Mouse (Mus musculus) embryonic facial prominence, embryonic 12.5 days (tissue): ENCODE measurements around the gene Ift88. TPM values are rescaled to one million over a fixed set of nuclear protein-coding genes. Genes with fewer than 3 reads are reported as not detected.

Experiments used
- ATAC-seq: fragments of 200-750 bp; cut with Nextera tagmentation; 2 replicates; pipeline ENCODE4 v1.8.0; 2017; ENCODE audit not compliant: insufficient number of reproducible peaks, insufficient read depth, low FRiP score, low TSS enrichment
- H3K27ac ChIP-seq: fragments of 300-500 bp; sonication (generic); 2 replicates; pipeline ENCODE4 v1.5.1; 2016; ENCODE audit warnings: mild to moderate bottlenecking
- H3K27me3 ChIP-seq: fragments of 300-500 bp; sonication (generic); 2 replicates; pipeline ENCODE4 v1.6.1; 2016; ENCODE audit warnings: mild to moderate bottlenecking, moderate library complexity
- H3K36me3 ChIP-seq: fragments of 300-500 bp; sonication (generic); 2 replicates; pipeline ENCODE4 v1.6.1; 2016; ENCODE audit warnings: mild to moderate bottlenecking
- H3K4me1 ChIP-seq: fragments of 300-500 bp; sonication (generic); 2 replicates; pipeline ENCODE4 v1.6.1; 2016
- H3K4me2 ChIP-seq: fragments of 300-500 bp; sonication (generic); replicated peaks from 2 replicates; pipeline ENCODE4 v1.6.1; 2016; ENCODE audit warnings: mild to moderate bottlenecking, moderate library complexity
- H3K4me3 ChIP-seq: fragments of 300-500 bp; sonication (generic); 2 replicates; pipeline ENCODE4 v1.5.1; 2016; ENCODE audit warnings: mild to moderate bottlenecking
- H3K9ac ChIP-seq: fragments of 300-500 bp; sonication (generic); 2 replicates; pipeline ENCODE4 v1.6.1; 2016; ENCODE audit warnings: mild to moderate bottlenecking, moderate library complexity
- H3K9me3 ChIP-seq: fragments of 300-500 bp; sonication (generic); 2 replicates; pipeline ENCODE4 v1.6.1; 2016; ENCODE audit warnings: mild to moderate bottlenecking, moderate library complexity
- WGBS: fragments of 180-500 bp; shearing (Covaris S2); methylation state at CpG from one replicate; pipeline ENCODE4 v1.1.7; 2016; 5-methylcytosine and 5-hydroxymethylcytosine counted together
- polyA plus RNA-seq: library from polyadenylated mRNA; unstranded; fragments of >200 nt; fragmentation: Nextera tagmentation; extraction: Ambion mirVana; gene quantifications from 2 replicates; pipeline ENCODE4 v1.2.1, GENCODE M21; 2016

The Ift88 gene
- 15.1 and 16.0 TPM in 2 replicates for polyA plus RNA-seq

DNA sequence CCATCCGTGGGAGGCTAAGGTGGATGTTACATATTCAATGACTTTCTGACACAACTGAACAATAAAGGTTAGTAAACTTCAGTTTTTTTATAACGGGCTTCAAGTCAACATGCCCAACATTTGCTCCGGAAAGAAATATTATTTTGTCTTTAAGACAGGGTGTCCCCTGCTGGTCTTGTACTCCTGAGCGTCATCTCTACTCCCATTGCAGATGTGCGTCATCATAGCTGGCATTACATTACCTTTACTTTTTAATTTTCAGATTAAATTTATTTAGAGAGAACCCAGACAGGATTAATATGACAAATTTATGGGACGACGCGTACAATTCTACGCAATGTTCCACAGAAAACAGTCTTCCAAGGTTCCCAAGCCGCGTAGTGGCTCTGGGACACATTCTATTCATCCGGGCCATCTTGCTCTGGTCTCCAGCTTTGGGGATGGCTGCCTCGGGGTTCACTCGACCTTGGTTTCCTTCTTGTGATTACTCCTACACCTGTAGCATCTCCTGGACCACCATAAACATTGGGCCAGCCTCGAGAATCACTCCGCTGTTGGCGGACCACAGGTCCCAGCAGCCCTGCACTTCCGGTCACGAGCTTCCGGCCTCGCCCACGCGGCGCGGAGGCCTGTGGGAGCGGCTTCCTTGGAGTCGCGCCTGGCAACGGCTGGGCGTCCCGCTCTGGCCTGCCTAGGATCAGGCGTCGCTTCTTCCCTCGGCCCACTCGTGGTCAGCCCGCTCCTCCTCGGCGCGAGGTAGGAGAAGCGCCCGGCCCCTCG lies at the start of gene Ift88:
Gene Ift88 (plus strand): TSS at position 631 of the 780 bp plus-strand sequence.
- Histone ChIP-seq H3K4me2 (peak within 1 kb of the TSS; percentile 71), H3K9me3 (no peaks in the 10 kb centered on the region), H3K4me1 (peaks cover 8% of the 10 kb centered on the region; the same call in 1 of the 2 replicates), H3K27me3 (no peaks in the 10 kb centered on the region), H3K27ac (peak within 1 kb of the TSS; percentile 65; the same call in 1 of the 2 replicates), H3K9ac (peak within 1 kb of the TSS; percentile 90), H3K36me3 (no peaks in the 10 kb centered on the region), H3K4me3 (peak within 1 kb of the TSS; percentile 97)
- WGBS: 4% methylated on average over 42 of the region's 42 CpGs
- peak; percentile 97 for ATAC-seq

DNA sequence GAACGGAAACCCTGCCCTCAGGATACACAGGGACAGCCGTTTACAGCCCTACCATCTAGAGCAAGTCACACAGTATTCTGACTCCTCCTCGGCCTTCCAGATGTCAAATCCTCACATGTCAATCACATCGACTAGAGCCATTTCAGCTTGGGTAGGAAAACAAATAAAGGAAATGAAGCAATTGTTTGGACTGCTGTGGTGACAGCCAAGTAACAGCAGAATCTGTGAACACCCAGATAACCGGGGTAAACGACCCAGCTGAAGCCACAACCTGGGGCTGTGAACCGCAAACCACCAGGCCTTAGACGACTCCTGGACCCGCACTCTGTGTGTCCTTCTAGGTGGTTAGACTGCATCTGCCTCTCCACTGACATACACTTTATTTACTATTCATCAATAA lies 48.7 kb upstream of the Ift88 start:
- Histone ChIP-seq H3K4me1 (no peaks in the 10 kb centered on the region), H3K36me3 (no peaks in the 10 kb centered on the region), H3K27ac (no peak overlapping the region), H3K9ac (no peak overlapping the region), H3K4me3 (no peak overlapping the region), H3K4me2 (no peak overlapping the region), H3K27me3 (no peaks in the 10 kb centered on the region), H3K9me3 (no peaks in the 10 kb centered on the region)
- WGBS: 72% methylated on average over 9 of the region's 9 CpGs
- ATAC-seq: no peak

DNA sequence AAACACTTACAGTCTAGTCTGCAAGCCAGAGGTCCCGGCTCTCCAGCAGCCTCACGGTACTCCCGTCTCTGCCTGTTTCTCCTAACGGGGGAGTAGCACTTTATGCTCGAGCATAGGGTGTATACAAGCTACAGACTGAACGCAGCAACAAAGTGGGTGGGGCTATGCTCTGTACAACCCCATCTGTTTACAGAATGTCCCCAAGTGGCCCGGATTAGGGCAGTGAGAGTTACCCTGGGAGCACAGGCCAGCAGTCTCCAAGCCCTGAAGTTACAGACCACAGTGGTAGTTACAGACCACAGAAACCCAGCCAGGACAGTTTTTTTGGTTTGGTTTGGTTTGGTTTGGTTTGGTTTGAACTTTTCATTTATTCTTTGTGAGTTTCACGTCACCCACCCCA lies 47.8 kb upstream of the Ift88 start:
- ATAC-seq: no peak
- Histone ChIP-seq H3K4me3 (no peak overlapping the region), H3K27me3 (no peaks in the 10 kb centered on the region), H3K9ac (no peak overlapping the region), H3K4me2 (no peak overlapping the region), H3K36me3 (no peaks in the 10 kb centered on the region), H3K9me3 (no peaks in the 10 kb centered on the region), H3K27ac (no peak overlapping the region), H3K4me1 (no peaks in the 10 kb centered on the region)
- WGBS: 74% methylated on average over 8 of the region's 8 CpGs

DNA sequence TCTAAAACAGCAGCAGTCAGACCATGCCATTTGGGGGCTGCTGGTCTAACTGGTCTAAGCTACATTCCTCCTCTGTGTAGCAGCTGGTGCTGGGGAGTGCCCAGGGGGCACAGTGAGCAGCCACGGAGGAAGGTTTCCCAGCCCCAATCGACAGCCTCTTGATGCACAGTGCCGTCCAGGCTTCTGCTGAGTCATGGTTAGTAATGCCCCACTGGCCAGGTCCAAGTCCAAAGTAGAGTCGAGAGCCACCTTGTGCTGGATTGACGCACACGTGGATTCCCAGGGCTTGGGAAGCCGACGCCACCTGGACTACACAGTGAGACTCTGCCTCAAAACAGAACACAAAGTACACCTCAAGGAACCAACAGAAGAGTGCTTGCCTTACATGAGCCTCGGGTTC lies 46.9 kb upstream of the Ift88 start:
- H3K4me3 ChIP-seq: no peak overlapping the region
- no peak for ATAC-seq
- no peak overlapping the region for H3K27ac ChIP-seq
- WGBS: 76% methylated on average over 9 of the region's 9 CpGs
- no peaks in the 10 kb centered on the region for H3K27me3 ChIP-seq
- no peaks in the 10 kb centered on the region for H3K36me3 ChIP-seq
- H3K9ac ChIP-seq: no peak overlapping the region
- H3K4me1 ChIP-seq: no peaks in the 10 kb centered on the region
- H3K9me3 ChIP-seq: no peaks in the 10 kb centered on the region
- no peak overlapping the region for H3K4me2 ChIP-seq

DNA sequence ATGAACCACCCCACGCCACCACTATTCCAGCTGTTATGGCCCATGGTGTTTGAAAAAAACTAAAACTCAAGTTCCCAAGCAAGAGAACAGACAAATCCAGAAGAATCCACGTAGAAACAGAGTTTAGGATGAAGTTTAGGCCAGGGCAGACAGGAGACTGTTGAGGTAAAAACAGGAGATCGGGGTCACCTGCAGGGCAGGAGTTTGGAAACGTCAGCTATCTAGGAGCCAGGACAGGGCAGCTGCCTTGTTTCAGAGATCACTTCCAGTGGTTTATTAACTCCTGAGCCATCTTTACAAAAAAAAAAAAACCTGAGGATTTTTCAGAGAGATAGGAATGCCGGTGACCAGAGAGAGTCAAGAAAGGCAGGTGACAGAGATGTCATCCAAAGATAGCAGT lies 46.3 kb upstream of the Ift88 start:
- WGBS: 75% methylated on average over 5 of the region's 5 CpGs
- no peak for ATAC-seq
- Histone ChIP-seq H3K27ac (no peak overlapping the region), H3K9me3 (no peaks in the 10 kb centered on the region), H3K9ac (no peak overlapping the region), H3K4me2 (no peak overlapping the region), H3K27me3 (no peaks in the 10 kb centered on the region), H3K4me3 (no peak overlapping the region), H3K36me3 (no peaks in the 10 kb centered on the region), H3K4me1 (no peaks in the 10 kb centered on the region)

DNA sequence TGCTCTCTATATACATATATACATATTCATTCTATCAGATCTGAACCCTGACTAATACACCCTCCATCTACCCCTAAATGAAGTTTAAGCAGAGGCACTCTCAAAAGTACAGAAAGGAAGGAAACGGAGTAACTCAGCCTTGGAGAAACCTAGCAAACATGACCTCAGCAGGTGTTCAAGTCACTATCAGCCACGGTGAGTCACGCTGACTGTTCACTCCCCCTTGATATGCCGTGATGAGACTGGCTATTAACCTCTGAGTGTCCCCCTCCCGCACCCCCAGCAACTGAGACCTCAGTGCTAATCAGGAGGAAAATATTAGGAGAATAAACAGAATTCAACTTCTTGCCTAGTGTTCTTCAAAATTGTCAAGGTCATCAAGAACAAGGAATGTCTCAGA lies 38.2 kb upstream of the Ift88 start:
- 88% methylated on average over 5 of the region's 5 CpGs for WGBS
- Histone ChIP-seq H3K9me3 (no peaks in the 10 kb centered on the region), H3K9ac (no peak overlapping the region), H3K36me3 (no peaks in the 10 kb centered on the region), H3K27me3 (no peaks in the 10 kb centered on the region), H3K4me3 (no peak overlapping the region), H3K4me2 (no peak overlapping the region), H3K4me1 (no peaks in the 10 kb centered on the region), H3K27ac (no peak overlapping the region)
- no peak for ATAC-seq

DNA sequence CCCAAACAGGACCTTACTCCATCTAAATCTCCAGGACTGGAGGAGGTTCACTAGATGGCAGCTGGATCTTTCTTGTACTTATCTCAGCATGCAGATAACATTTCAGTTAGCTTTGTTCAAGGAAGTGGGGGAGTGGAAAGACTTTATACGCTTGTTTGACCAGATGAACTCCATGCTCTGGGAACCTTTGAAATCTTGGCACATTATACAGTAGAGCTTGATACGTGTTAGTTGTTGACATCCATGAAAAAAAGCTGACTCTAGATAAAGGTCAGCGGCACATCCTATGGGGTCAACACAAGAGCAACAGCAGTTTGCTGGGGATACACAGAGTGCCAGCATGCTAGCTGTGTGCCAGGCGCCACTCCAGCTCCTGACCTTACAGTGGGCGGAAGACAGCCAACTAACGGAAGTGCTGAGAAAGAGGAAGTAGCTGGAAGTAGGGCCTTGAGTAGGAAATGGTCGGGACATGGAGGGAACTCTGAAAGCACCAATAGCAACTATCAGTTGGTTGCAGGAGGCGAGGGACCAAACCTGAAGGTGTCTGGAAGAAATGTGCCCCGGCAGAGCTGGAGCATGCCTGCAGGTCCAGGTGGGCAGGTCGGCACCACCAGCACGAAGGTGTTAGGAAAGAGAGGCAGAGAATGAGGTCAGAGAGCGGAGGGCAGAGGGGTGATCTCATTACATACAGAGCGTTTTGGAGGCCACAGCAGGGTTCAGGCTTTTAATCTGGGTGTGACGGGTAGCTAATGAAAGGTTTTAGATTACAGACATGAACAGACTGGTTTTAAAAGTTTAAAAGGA lies 36.9 kb upstream of the Ift88 start:
- 58% methylated on average over 14 of the region's 14 CpGs for WGBS
- Histone ChIP-seq H3K27ac (no peak overlapping the region), H3K4me3 (no peak overlapping the region), H3K27me3 (no peaks in the 10 kb centered on the region), H3K9me3 (no peaks in the 10 kb centered on the region), H3K4me1 (no peaks in the 10 kb centered on the region), H3K9ac (no peak overlapping the region), H3K4me2 (no peak overlapping the region), H3K36me3 (no peaks in the 10 kb centered on the region)
- ATAC-seq: 0 out of 2 replicates have a peak, but pooled peaks have one; percentile 22

DNA sequence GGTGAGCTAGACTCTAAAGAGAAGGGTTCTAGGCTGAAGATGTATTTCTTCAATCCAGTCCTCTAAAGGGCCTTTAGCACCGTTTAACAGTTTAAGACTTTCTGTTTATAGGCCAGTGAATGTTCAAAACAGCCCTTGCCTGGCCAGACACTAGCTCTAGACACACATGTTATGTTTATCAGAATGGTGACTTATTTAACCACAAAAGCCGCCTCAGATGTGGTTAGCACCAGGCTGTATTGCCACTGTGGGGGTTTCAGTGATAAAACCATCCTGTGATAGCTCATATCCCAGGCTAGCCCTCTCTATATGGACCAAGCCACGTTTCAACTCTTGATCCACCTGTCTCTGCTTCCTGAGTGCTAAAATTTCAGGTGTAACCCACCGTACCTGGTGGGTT lies 32.2 kb upstream of the Ift88 start:
- H3K9me3 ChIP-seq: no peaks in the 10 kb centered on the region
- H3K4me2 ChIP-seq: no peak overlapping the region
- 0 out of 2 replicates have a peak, but pooled peaks cover 2% of the 10 kb centered on the region for H3K4me1 ChIP-seq
- H3K4me3 ChIP-seq: no peak overlapping the region
- no peak overlapping the region for H3K27ac ChIP-seq
- no peak overlapping the region for H3K9ac ChIP-seq
- no peak for ATAC-seq
- WGBS: 73% methylated on average over 4 of the region's 4 CpGs
- no peaks in the 10 kb centered on the region for H3K27me3 ChIP-seq
- no peaks in the 10 kb centered on the region for H3K36me3 ChIP-seq

DNA sequence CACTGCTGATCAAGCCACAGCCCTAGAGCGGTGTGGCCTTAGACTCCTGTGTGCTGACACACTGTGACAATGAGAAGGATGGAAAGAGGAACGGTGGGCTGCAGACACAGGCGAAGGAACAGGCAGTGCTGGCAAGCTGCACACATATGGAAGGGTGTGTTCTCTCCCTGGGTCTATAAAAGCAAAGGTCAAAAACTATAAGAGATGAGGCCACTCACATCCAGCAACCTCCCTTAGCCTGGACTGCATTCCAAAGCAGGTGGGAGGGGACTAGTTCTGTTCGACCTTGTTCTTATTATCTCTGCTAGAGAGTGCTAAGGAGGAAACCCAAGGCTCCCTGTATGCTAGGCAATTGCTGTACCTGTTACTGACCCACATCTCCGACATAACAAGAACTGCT lies 31.6 kb upstream of the Ift88 start:
- H3K36me3 ChIP-seq: no peaks in the 10 kb centered on the region
- H3K4me1 ChIP-seq: 0 out of 2 replicates have a peak, but pooled peaks cover 2% of the 10 kb centered on the region
- no peak overlapping the region for H3K4me3 ChIP-seq
- H3K9me3 ChIP-seq: no peaks in the 10 kb centered on the region
- H3K27me3 ChIP-seq: no peaks in the 10 kb centered on the region
- H3K4me2 ChIP-seq: no peak overlapping the region
- ATAC-seq: no peak
- no peak overlapping the region for H3K27ac ChIP-seq
- 67% methylated on average over 5 of the region's 5 CpGs for WGBS
- H3K9ac ChIP-seq: no peak overlapping the region

DNA sequence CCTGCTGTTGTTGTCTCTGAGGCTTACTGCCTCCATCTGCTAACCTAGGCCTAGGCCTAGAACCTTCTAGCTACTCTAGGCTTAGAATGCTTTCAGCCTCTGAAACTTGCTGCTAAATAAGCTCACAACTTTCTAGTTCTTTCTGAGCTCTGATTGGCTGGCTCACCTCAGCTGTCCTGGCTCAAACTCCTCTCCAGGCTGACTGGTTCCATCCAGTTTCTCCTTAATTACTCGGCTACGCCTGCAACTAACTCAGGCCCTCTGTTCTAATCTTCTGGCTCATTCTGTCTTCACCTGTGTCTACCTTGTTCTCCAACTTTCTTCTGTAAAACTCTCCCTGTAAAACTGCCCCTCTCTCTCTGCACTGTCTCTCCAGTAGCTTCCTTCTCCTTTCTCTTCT lies 28.4 kb upstream of the Ift88 start:
- Histone ChIP-seq H3K27ac (no peak overlapping the region), H3K4me1 (0 out of 2 replicates have a peak, but pooled peaks cover 2% of the 10 kb centered on the region), H3K4me2 (no peak overlapping the region), H3K4me3 (no peak overlapping the region), H3K9me3 (no peaks in the 10 kb centered on the region), H3K36me3 (no peaks in the 10 kb centered on the region), H3K27me3 (no peaks in the 10 kb centered on the region), H3K9ac (no peak overlapping the region)
- no peak for ATAC-seq
- WGBS: 78% methylated on average over 2 of the region's 2 CpGs

DNA sequence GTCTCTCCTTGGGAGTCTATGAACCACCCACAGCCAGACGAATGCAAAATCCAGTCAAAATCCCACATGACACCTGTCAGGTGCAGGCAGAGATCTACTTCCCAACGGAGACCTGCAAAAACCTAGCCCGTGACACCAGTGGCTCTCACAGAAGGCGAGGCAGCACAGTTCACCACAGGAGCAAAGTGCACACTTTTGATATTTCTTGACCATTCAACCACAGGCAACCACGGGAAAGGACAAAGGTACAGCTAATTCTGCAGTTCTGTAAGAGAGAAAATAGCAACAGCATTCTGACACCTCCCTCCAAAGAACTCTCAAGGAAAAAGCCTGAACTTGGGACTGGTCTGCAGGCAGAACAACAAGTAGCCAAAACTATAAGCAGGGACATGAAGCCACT lies 26.6 kb upstream of the Ift88 start:
- no peak for ATAC-seq
- Histone ChIP-seq H3K27ac (no peak overlapping the region), H3K9ac (no peak overlapping the region), H3K36me3 (no peaks in the 10 kb centered on the region), H3K9me3 (no peaks in the 10 kb centered on the region), H3K4me1 (0 out of 2 replicates have a peak, but pooled peaks cover 2% of the 10 kb centered on the region), H3K4me2 (no peak overlapping the region), H3K4me3 (no peak overlapping the region), H3K27me3 (no peaks in the 10 kb centered on the region)
- WGBS: 82% methylated on average over 5 of the region's 5 CpGs
